Comparison of ENCODE assay signal across 8 mouse cellular contexts in genomic region chr7:119427180-119427616, GRCm38 (mm10). TPM values are rescaled to one million over a fixed set of nuclear protein-coding genes. Genes with fewer than 3 reads are reported as not detected.
A peak's percentile ranks its signal among the peaks of the same experiment; 100 is the strongest.
DNase-seq lines count a peak whose midpoint lies in the region; ATAC-seq and TF ChIP-seq lines count a peak whose summit lies in the region.

No protein-coding gene starts in this region.

- no peaks in the 10 kb centered on the region for H3K36me3 ChIP-seq in ES-Bruce4 (ENCODE audit: control insufficient read depth, insufficient read depth, low read length, poor library complexity, severe bottlenecking)
- no peaks in the 10 kb centered on the region for H3K36me3 ChIP-seq in hindbrain, embryonic 14.5 days (replicated peaks; ENCODE audit: control insufficient read depth, insufficient read depth)

- TF ChIP-seq EP300 in ES-Bruce4 (IDR thresholded peaks at IDR 0.05; ENCODE audit: insufficient read depth, low read depth, low read length) = no peak

- 8% methylated on average over 6 of the region's 6 CpGs for WGBS in hindbrain, embryonic 14.5 days

- no peak overlapping the region for H3K27ac ChIP-seq in ES-Bruce4 (ENCODE audit: insufficient read depth, low read length)
- H3K27ac ChIP-seq in cortical plate, adult 2 months (ENCODE audit: insufficient read depth, low read length) = no peak overlapping the region
- H3K27ac ChIP-seq in hindbrain, embryonic 14.5 days = 0 out of 2 replicates have a peak overlapping the region, but pooled peaks have one; percentile 14

- no peaks in the 10 kb centered on the region for H3K9me3 ChIP-seq in ES-Bruce4 (replicated peaks; ENCODE audit: control insufficient read depth, insufficient read depth, low read length, poor library complexity, severe bottlenecking)
- no peaks in the 10 kb centered on the region for H3K9me3 ChIP-seq in hindbrain, embryonic 14.5 days (ENCODE audit: control insufficient read depth, low read length)

- H3K4me2 ChIP-seq in hindbrain, embryonic 14.5 days (replicated peaks) = no peak overlapping the region

- H3K27me3 ChIP-seq in ES-Bruce4 (ENCODE audit: control insufficient read depth, insufficient read depth, low read length, poor library complexity, severe bottlenecking) = no peaks in the 10 kb centered on the region
- no peaks in the 10 kb centered on the region for H3K27me3 ChIP-seq in hindbrain, embryonic 14.5 days (ENCODE audit: control insufficient read depth, insufficient read depth, low read length)

- H3K9ac ChIP-seq in ES-Bruce4 (ENCODE audit: low read depth, poor library complexity, severe bottlenecking) = no peak overlapping the region
- H3K9ac ChIP-seq in hindbrain, embryonic 14.5 days = no peak overlapping the region

- peak; percentile 2 for DNase-seq in adipocyte (ENCODE audit: low spot score)
- DNase-seq in hindbrain, embryonic 14.5 days (ENCODE audit: low spot score) = peak; percentile 90
- peak; percentile 25 to 78 for DNase-seq in left cerebral cortex, adult 9 months (ENCODE audit: low spot score in 2 of 2)
- DNase-seq in retina, adult 2 months (ENCODE audit: low read depth, low spot score) = peak; percentile 45
- no peak for DNase-seq in thymus, postnatal 0 days (ENCODE audit: low spot score)
- no peak for DNase-seq in lung, postnatal 4 days

- no peak overlapping the region for H3K4me3 ChIP-seq in ES-Bruce4 (ENCODE audit: low read depth, low read length)
- H3K4me3 ChIP-seq in cortical plate, adult 2 months (ENCODE audit: insufficient read depth, low read length) = no peak overlapping the region
- H3K4me3 ChIP-seq in hindbrain, embryonic 14.5 days (replicated peaks; ENCODE audit: low read length) = no peak overlapping the region

- TF ChIP-seq CTCF in ES-Bruce4 (IDR thresholded peaks at IDR 0.05; ENCODE audit: low read depth, low read length) = peak; percentile 54
- TF ChIP-seq CTCF in cortical plate, adult 2 months (IDR thresholded peaks at IDR 0.05; ENCODE audit: extremely low read depth, insufficient read depth, low read length) = peak; percentile 80

- no peaks in the 10 kb centered on the region for H3K4me1 ChIP-seq in ES-Bruce4 (ENCODE audit: control insufficient read depth, insufficient read depth, low read length)
- no peaks in the 10 kb centered on the region for H3K4me1 ChIP-seq in cortical plate, adult 2 months (ENCODE audit: control insufficient read depth, insufficient read depth, low read length)
- H3K4me1 ChIP-seq in hindbrain, embryonic 14.5 days (replicated peaks; ENCODE audit: control insufficient read depth, insufficient read depth, low read length) = no peaks in the 10 kb centered on the region

- peak; percentile 73; the same call in 1 of the 2 replicates for ATAC-seq in hindbrain, embryonic 14.5 days (ENCODE audit: low FRiP score)

- TF ChIP-seq POLR2A in ES-Bruce4 (IDR thresholded peaks at IDR 0.05; ENCODE audit: insufficient read depth, low read length) = no peak
- TF ChIP-seq POLR2A in cortical plate, adult 2 months (IDR thresholded peaks at IDR 0.05; ENCODE audit: extremely low read depth, insufficient read depth, low read length) = no peak

RNA-seq across cellular contexts. Expression of gene Gp2, which starts 31.9 kb away (rescaled TPM):
- not detected in 2 replicates for polyA plus RNA-seq in ES-Bruce4 (2011; ENCODE audit: insufficient read depth, insufficient read length, low read depth, missing spikeins)
- polyA plus RNA-seq in cortical plate, adult 2 months (2012; rRNA removed) = 0.06 TPM in 1 of 2 replicates, not detected in the other
- polyA plus RNA-seq in hindbrain, embryonic 14.5 days (2014; fragmentation: Nextera tagmentation; extraction: Ambion mirVana) = not detected in 2 replicates
- 3.3 and 4.4 TPM in 2 replicates for polyA plus RNA-seq in thymus, postnatal 0 days (2015; fragmentation: Nextera tagmentation; extraction: Ambion mirVana)

RNA-seq across cellular contexts. Expression of gene Umod, which starts 51.9 kb away (rescaled TPM):
- polyA plus RNA-seq in ES-Bruce4 (2011; ENCODE audit: insufficient read depth, insufficient read length, low read depth, missing spikeins) = not detected in 2 replicates
- polyA plus RNA-seq in cortical plate, adult 2 months (2012; rRNA removed) = not detected in 2 replicates
- not detected in 2 replicates for polyA plus RNA-seq in hindbrain, embryonic 14.5 days (2014; fragmentation: Nextera tagmentation; extraction: Ambion mirVana)
- 0.22 and 0.24 TPM in 2 replicates for polyA plus RNA-seq in thymus, postnatal 0 days (2015; fragmentation: Nextera tagmentation; extraction: Ambion mirVana)

Comparison
In these comparisons a context has a peak if more than half of its experiments do, and no peak if none do; other contexts are left out.
1. DNase-seq: peak in adipocyte (single experiment), hindbrain, embryonic 14.5 days (single experiment), left cerebral cortex, adult 9 months (2 of 2) and retina, adult 2 months (single experiment); none in thymus, postnatal 0 days (single experiment) and lung, postnatal 4 days (0 of 2).